Mouse (Mus musculus): ENCODE data around the gene Rnf38.

- TF ChIP-seq CTCF (IDR thresholded peaks at IDR 0.05; ENCODE audit: extremely low read depth, insufficient read length, insufficient replicate concordance, low read depth, low read length) (no peak), POLR2A (IDR thresholded peaks at IDR 0.05; ENCODE audit: low read depth, low read length) (no peak)
These were observed 31.9 kb upstream of the Rnf38 start for GRCm38 (mm10) chr4:44265500-44265899.
